Mouse (Mus musculus): ENCODE data around the gene Traf4. TPM values are rescaled to one million over a fixed set of nuclear protein-coding genes. Genes with fewer than 3 reads are reported as not detected.

The Traf4 gene
- total RNA-seq, 2 experiments from 2014 or later: 25.8 to 27.5 TPM

DNA sequence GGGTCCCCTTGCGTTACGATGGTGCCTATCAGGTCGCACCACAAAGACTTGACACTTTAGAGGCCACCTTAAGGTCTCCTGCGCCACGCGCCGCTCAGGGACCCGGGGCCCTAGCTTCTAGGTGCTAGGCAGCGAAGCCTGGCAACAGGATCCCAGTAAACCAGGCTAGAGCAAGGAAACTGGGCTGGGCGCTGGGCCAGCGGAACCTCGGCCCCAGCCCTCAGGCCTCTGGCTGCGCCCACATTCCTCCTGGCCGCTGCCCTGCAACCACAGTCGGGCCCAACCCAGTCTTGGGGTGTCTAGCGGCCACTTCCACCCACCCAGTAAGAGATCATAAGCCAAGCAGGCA lies 346 bp upstream of the Traf4 start:
- DNase-seq: peak; percentile 69

DNA sequence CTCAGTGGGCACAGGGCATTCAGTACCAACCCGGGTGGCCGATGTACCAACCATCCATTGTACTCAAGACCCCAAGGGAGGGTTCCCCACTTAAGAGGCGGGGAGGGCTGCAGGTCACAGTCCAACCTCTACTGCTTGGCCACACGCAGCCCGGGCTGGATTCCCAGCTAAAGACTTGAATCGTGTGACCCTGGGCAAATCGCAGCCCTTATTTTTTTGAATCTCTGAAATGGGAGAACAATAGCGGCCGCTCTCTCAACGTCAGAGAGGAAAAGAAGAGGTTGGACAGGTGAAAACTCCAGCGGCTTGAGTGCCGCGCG lies 825 bp downstream of the Traf4 start:
- DNase-seq: peak; percentile 28

DNA sequence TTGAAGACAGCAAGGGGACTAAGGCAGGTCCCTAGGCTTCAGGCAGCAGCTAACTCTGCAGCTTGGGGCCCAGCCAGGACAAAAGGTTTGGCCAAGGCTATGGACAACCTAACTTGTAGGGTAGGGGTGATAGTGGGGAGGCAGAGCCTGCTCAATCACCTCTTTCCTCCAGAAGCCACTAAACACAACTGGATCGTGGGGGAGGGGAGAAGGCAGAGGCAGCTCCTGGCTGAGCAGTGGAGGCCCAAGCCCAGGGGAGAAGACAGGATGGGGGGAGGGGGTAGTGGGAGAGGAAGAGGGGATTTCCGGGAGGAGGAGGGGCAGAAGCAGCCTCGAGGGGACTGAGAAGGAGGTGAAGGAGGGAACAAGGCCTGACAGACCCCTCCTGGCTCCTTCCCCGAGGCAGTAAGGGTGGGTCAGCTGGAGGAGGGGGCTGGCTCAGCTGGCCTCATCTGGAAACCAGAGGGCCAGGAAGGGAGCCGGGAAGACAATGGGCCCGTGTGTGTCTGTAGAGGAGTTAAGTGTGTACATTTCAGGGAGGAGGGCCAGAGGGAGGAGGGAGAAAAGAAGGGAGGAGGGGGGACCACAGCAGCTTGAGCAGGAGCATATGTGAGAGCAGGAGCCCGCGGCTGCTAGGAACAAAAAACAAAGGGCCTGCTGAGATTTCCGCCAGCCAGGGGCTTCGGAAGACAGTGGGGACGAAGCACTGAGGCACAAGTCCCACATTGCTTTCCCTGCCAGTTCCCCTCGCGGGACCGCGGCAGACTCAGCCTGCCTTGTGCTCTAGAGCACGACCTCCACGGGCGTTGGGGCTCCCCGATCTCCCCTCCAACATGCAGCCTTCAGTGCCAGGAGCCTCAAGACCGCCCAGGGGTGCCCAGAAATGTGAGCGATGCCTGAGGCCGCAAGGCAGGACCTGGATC lies 1.4 kb downstream of the Traf4 start:
- peak; percentile 85 for DNase-seq

DNA sequence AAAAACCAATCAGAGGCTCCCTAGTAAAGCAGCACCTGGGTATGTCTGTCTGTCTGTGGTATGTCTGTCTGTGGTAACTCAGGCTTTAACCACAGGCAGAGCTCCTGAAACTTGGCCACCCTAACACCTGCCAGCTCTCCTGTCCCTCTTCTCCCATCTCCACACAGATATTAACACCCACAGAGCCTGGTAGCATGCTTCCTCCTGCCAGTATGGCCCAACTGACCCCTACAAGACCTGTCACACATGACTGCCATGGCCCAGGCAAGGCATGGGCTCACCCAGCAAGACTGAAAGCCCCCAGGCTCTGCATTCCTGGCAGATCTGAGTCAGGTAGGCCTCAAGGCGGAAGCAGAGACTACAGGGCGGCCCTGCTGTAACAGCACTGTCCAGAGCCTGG lies 2.3 kb downstream of the Traf4 start:
- DNase-seq: no peak

DNA sequence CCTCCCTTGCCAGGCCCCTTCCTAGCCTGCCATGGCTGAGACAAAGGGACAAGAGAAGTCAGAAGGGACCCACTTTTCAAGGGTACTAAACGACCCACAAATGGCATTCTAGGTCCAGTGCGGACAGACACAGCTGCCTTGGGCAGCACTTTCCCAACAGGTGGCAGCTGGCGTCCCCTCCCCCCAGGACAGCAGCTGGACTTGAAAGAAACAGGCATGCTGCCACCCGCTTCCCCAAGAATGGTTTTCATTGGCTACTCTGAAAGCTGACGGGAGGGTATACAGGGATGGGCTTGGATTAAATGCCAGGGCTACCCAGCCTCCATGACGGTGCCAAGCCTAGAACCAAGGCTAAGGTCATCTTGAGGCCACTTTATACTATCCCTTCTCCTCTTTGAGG lies 2.9 kb downstream of the Traf4 start:
- no peak for DNase-seq

DNA sequence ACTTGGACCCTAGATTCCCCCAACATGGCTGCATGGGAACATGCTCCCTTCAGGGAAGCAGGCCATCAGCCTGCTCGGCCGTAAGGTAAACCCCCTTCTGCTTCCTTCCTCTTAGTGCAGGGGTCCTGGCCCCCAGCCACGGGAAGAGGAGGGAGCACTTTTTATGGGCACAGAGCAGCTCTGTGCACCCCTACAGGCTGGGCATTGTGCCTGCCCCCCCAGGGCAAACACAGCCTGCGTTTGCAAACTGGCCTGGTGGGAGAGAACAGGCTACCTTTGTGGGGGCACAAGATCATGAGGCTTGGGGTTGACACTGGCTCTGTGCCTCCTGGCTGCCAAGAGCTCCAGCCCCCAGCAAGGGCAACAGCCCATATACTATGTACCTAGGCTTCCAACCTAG lies 3.4 kb downstream of the Traf4 start:
- no peak for DNase-seq

DNA sequence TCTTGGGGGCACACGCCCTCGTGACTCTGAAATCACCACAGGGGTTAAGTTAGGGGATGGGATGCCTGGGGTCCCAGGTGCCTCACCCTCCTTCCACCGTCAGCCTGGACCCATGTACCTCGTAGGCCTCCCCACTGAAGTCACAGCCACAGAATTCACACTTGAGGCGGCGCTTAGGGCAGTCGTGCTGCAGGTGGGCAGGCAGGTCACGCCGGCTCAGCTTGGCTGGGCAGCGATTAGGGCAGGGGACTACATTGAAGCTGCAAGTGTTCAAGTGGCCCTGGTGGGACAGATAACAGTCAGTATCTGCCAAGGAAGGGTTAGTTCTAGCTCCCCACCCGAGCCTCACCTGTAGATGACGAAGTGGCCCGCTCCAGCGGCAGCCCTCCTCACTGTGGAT lies 4.2 kb downstream of the Traf4 start:
- DNase-seq: no peak

DNA sequence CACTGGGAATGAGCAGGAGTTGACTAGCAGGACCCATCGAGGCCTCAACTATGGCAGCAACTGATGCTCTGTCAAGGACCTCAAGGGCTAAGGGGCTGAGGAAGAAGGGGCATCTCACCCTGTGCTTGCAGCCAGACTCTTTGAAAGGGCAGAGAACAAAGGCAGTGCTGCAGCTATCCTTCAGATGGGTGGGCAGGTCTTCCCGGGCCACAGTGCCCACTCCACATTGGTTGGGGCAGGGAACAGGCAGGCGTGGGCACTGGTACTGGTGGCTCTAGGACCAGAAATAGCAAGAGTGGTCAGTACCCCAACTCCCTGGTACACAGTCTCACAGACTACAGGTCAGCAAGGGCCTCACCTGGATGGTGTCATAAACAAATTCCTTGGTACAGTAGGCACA lies 4.7 kb downstream of the Traf4 start:
- DNase-seq: no peak

DNA sequence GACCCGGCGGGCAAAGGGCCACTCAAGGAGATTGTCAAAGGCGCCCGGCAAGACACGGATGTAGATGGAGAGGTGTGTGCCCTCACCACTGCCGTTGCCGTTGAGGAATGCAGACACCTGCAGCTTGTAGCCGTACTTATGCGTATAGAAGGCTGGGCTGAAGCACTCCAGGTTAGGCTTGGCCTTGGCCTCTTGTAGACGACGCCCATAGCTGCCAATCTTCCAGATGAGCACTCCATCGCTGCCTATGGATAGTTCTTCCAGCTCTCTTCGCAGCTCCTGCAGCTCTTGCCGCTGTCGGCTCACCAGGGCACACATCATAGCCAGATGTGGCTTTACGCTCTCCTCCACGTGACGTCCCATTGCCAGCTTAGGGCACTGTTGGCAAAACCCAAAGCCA lies 5.2 kb downstream of the Traf4 start:
- DNase-seq: no peak

DNA sequence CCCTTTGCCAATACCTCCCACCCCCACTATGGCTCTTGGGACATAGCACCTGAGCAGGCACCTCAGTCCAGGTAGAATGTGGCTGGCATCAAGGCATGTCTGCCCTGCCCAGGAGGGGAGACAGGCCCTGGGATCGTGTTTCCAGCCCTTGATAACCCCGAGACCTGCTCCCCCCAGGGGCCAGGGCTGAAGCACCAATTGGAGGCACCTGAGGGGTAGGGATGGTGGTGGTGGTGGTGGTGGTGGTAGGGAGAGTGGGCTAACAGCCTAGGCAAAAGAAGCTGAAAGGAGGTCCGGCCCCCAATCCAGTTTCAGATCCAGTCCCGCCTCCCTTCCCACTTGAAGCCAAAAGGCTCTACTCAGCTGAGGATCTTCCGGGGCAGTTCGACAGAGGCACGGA lies 5.8 kb downstream of the Traf4 start:
- DNase-seq: no peak

DNA sequence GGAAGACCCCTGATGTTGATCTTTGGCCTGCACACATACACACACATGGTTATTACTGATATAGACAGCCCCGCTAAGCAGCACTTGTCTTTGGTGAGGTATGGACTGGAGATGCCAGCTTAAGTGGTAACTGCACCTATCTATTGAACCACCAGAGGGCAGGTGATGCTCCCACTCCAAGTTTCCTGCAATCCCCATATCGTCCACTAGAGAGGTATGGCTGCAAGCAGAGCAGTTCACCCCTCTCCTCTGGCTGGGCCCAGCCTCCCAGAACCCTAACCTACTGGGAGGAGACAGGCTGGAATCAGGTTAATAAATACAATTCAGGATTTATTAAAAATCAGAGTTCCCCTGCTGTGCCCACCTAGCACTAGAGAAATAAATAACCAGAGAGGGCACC lies 6.3 kb downstream of the Traf4 start:
- peak; percentile 87 for DNase-seq

DNA sequence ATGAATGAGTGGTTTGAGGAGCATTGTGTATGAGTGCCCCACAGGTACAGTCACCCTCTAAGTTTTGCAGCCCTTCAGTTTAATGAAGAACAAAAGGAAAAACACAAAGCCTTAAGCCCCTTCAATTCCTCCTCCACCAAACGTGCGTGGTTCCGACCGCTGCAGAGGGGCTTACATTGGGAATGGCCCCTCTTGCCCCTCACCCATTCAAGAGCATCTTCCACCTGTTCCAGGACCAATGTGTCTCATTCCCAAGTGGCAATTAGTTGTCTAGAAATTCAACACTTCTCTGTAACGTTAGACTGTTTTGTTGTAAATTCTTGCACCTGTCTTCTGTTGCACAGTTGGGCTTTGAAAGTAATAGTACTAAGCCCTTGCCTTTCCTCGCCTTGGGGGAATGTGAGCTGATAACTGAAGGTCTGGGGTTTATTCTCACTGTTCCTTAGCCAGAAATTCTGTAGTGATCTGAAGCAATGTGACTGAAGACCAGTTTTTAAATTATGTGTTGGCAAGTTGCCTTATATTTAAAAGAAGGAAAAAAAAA lies 9.2 kb downstream of the Traf4 start:
- no peak for DNase-seq

DNA sequence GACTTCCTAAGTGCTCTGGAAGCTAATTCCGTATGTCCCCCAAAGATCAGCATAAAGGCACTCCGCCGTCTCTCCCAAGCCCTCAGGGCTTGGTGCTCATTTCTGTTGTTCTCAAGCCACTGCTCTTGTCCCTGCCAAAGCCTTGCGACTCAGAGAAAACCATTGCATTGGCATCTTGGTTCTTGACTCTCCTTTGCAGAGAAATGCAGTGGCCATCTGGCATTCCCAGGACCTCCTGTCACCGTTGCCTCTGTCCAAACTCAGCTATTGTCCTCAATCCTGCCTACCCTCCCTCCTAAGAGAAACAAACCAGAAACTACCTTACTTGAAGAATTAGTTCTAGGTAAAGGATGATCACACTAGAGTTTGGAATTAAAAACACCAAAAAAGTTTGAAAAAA lies 9.7 kb downstream of the Traf4 start:
- DNase-seq: no peak

DNA sequence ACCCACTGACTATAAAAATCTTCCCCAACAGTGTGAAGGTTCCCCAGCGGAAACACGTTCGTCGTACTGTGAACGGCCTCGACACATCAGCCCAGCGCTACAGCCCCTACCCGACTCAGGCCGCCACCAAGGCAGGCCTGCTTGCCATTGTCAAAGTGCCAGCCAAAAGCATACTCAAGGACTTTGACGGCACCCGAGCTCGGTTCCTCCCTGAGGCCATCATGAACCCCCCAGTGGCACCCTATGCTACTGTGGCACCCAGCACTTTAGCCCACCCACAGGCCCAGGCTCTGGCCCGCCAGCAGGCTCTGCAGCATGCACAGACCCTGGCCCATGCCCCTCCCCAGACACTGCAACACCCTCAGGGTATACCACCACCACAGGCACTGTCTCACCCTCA lies 11.6 kb downstream of the Traf4 start:
- DNase-seq: no peak

DNA sequence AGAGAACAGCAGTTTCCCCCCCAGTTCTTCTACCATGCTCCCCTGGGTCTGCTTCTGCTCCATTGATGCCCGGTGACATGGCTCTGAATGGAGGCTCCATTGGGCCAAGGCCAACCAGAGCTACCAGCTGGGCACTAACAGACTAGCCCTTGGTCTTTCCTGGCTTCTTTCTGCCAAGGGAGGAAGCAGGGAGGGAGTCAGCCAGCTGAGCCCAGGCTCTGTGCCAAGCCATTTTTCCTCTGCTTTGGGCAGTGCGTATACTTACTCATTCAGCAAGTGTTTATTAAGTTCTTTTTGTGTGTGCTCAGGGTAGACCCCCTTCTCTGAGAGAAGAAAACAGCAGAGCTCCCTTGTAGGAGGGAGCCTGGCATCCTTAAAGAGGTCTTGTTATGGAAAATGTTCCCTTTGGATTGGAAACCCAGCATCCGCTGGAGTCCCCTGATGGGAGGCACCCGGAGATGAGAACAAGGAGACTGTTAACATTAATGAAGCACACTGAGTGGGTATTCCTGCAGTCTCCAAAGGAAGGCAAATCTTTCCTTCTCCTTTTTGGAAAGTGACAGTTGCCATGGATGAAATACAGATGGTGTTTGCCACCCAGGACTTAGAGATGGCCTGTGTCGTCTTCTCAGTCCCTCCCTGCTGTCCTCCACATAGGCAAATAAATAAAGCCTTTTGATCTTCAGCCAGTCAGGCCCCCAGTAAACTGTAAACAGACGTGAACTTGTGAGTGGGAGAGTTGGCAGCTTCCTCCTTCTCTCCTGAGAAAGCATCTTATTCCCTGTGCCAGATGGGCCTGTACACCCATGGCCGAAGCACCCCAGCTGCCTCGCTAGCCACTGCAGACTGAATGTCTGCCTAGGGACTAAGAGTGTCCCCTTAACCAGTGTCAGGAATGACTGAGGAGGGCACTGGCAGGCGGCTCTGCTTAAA lies 12.8 kb downstream of the Traf4 start:
- DNase-seq: peak; percentile 75

DNA sequence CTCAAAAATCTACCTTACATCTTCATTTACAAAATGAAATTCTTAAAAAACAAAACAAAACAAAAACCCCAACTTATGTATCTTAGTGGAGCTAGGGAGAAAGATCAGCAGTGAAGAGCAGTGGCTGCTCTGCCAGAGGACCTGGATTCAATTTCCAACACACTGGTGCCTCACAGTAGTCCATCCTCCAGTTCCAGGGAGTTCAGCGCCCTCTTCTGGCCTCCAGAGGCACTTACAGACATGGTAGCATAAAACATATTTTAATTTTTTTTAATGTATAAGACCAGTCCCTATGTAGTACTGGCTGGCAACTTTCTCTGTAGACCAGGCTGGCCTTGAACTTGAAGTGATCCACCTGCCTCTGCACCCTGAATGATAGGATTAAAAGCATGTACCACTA lies 14.2 kb downstream of the Traf4 start:
- peak; percentile 38 for DNase-seq

DNA sequence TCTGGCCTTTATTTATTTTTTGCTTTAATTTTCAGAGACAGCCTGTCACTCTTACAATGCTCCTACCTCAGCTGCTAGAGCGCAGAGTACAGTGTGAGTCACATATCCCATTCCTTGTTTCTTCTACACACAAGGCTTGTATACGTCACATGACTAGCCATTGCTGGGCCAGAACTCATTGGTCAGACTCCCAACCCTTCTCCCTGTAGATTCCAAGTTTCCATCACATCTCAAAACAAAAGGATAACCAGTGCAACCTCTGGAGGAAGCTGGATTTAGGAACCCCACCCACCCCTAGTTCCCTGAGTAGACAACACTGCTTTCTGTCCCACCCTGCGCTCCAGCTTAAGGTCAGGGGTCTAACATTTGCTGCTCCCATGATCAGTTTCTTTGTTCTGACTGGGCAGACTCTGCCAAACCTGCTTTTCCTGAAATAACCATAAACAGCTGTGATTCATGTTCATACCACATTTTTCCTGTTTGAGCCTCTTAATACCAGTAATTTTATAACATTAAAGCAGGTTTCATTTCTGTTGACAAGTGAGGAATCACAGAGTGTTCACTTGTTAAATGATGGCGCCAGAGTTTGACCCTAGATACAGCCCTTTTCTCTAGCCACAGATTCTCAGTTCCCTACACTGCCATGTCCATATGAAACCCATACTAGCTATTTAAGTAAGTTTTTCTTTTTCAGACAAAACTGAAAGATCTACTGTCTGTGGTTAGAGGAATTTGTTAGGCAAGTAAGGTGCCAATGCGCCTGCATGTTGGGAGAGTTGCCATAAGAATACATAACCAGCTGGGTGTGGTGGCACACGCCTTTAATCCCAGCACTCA lies 18.5 kb downstream of the Traf4 start:
- peak; percentile 21 for DNase-seq

DNA sequence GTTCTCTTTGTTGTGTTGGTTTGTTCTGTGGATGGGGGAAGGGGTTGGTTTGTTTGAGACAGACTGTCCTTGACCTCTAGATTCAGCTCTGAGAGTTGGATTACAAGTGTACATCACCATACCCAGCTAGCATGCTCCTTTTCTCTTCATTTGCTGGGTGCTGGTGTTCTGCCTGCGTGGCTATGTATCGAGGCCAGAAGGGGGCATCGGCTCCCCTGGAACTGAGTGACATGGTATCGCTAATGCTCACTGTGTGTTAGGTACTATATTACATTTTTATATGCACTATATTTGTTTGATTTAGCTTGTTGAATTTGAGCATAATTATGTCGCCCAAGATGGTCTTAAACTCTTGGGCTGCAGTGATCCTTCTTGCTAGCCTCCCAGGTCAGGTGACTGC lies 19.2 kb downstream of the Traf4 start:
- DNase-seq: no peak

DNA sequence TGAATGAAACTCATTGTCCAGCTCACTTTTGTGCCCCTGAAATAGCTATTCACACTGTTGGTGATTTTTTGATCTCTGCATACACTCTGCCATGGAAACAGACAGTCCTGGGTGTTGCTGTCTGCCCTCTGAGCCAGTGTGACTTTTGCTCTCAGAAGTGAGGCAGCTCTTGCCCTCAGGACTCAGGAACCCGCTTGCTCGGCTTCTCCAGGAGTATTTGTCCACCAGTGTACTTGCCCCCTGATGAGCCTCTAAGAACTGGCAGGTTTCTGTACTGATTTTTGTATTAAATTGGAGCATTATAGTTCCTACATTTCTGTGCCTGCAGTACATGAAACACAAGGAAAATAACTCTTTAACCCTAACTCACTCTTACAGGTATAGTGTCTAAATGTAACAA lies 21.9 kb downstream of the Traf4 start:
- no peak for DNase-seq

DNA sequence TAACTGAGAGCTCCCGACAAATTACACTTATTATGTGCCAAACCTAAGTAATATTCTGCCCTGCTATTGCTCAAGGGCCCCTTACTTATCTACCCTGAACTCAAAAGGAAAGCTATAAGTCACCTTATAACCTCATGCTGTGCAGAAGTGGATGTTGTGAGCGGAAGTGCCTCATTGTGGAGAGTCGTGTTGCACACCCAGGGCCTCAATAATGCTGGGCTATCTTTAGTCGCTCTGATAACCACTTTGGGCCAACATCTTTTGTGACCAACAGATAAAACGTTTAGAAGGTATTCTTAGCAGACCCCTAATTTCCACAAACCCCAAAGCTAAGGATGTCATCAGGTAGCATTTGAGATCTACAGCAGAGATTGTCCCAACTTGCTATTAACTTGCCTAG lies 24.7 kb downstream of the Traf4 start:
- no peak for DNase-seq

DNA sequence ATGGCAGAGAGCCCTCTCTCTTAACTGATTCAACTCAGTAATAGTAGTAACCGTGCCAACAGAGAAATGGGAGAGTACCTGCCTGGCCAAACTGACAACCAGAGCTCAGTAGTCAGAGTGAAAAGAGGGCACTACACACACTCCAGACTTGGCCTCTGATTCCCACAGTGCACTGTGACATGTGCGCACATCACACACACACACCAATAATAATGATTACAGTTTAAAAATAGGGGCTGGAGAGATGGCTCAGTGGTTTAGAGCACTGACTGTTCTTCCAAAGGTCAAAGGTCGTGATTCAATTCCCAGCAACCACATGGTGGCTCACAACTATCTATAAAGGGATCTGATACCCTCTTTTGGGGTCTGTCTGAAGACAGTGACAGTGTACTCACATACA lies 27.4 kb downstream of the Traf4 start:
- DNase-seq: no peak

DNA sequence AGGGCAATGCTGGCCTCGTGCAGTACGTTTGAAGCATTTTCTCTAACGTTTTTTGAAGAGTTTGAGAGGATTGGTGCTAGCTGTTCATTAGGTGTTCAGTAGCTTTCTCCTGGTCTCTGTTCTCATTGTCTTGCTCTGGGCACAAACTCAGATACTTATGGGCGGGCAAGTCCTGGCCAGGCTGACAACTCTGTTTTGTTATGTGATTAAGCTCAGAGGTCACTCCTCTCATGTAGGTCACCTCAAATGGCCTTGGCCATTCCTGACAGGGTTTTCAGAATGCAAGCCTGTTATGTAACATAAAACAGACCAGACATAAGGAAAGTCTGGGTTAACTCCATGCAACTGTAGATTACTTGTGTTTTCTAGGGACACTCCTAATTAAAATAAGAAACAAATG lies 27.8 kb downstream of the Traf4 start:
- no peak for DNase-seq

DNA sequence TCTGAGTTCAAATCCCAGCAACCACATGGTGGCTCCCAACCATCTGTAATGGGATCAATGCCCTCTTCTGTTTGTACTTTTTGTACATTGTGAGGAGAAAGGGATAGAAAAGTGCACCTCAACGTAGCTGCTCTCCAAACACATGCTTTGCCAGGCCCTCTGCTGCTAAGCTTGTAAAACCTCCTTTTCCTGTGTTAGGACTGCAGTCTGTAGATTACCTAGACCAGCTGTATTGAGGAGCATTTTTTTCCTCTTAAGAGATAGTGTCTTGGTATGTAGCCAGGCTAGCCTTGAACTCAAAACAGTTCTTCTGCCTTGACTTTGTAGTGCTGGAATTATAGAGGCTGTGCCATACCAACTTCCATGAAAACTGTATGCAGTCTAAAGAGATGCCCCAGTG lies 29.3 kb downstream of the Traf4 start:
- DNase-seq: no peak

All from heart, postnatal 4 days (tissue).